Mouse (Mus musculus) embryonic fibroblast, embryonic 13.5 days (primary cell): ENCODE data around the gene Hpd. TPM values are rescaled to one million over a fixed set of nuclear protein-coding genes. Genes with fewer than 3 reads are reported as not detected.
A peak's percentile ranks its signal among the peaks of the same experiment; 100 is the strongest.
"Not testable (repeated sequence)": the region's sequence is repeated elsewhere in the genome, so short reads cannot be mapped to it uniquely, and the experiment has no call there.

Source experiments
- H3K27ac ChIP-seq: 2 replicates; pipeline ENCODE4 v1.5.1; 2012; ENCODE audit warnings: low read length, control low read depth, inconsistent platforms; ENCODE audit not compliant: insufficient read depth
- H3K4me1 ChIP-seq: 2 replicates; pipeline ENCODE4 v1.6.1; 2011; ENCODE audit warnings: low read length; ENCODE audit not compliant: control insufficient read depth, insufficient read depth
- H3K4me3 ChIP-seq: 2 replicates; pipeline ENCODE4 v1.5.1; 2011; ENCODE audit warnings: mild to moderate bottlenecking, control low read depth, low read length; ENCODE audit not compliant: insufficient read depth
- CTCF ChIP-seq: IDR thresholded peaks from 2 replicates; pipeline ENCODE4 v1.5.1; 2011; ENCODE audit warnings: mild to moderate bottlenecking, control low read depth, low read length, moderate library complexity, borderline replicate concordance; ENCODE audit not compliant: insufficient read depth
- POLR2A ChIP-seq: IDR thresholded peaks from 2 replicates; pipeline ENCODE4 v1.6.1; 2011; ENCODE audit warnings: low read depth, mild to moderate bottlenecking, control low read depth, low read length, moderate library complexity
- polyA plus RNA-seq: library from polyadenylated mRNA; stranded (reverse); fragments of >200 nt; gene quantifications from 2 replicates; pipeline ENCODE4 v1.2.4, GENCODE M21; 2011; ENCODE audit warnings: low read depth; ENCODE audit not compliant: missing spikeins, insufficient read length

Gene Hpd
- polyA plus RNA-seq = not detected in 2 replicates

GRCm38 (mm10) chr5:123182651-123183050 is at the start of gene Hpd:
Gene Hpd, minus strand, starts transcription at chr5:123182727.
- Histone ChIP-seq H3K4me3 (no peak within 1 kb of the TSS), H3K4me1 (no peaks in the 10 kb centered on the region), H3K27ac (no peak within 1 kb of the TSS)
- TF ChIP-seq CTCF = no peak
- TF ChIP-seq POLR2A = no peak

DNA sequence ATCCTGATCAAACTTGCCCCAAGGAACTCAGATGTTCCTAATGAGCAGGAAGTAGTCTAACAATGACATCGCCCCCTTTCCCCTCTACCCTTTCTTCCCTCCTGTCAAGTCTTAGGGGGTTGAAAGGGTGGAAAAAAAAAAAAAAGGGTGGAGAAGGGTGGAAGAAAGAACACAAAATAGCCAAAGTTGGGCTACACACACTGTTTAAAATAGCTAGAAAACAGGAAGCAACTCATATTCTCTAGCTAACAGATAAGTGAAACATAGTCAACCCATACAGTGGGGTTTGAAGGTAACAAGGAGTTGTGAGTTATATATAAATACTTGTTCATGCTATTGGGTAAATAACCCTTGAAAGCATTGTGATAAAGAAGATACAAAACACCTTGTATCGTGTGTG is 49.7 kb upstream of the Hpd start:
- Histone ChIP-seq H3K4me1 (no peaks in the 10 kb centered on the region), H3K27ac (no peak overlapping the region), H3K4me3 (no peak overlapping the region)
- TF ChIP-seq CTCF (no peak), POLR2A (no peak)

DNA sequence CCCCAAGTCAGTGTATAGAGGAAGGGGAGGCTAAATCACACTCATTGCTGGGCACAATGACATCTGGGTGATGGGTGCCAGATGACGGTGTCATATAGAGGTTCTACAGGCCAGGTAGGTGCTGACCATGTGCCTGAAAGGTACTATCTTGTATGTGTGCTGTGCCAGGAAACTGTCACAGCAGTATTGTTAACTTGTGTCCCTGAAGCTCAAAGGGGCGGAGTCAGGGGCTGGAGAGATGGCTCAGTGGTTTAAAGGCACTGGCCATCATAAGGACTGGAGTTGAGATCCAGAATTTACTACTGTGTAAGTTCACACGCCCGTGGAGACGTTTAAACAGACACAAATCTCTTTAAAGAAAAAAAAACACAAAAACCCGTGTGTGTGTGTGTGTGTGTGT is 46.8 kb upstream of the Hpd start:
- TF ChIP-seq POLR2A = no peak
- TF ChIP-seq CTCF = no peak
- H3K27ac ChIP-seq = no peak overlapping the region
- no peaks in the 10 kb centered on the region for H3K4me1 ChIP-seq
- no peak overlapping the region for H3K4me3 ChIP-seq

- no peak for TF ChIP-seq POLR2A
- no peak for TF ChIP-seq CTCF
- no peaks in the 10 kb centered on the region for H3K4me1 ChIP-seq
- peak overlapping the region; percentile 93 for H3K4me3 ChIP-seq
- no peak overlapping the region for H3K27ac ChIP-seq
Measured at GRCm38 (mm10) chr5:123228524-123228922, 46.0 kb upstream of the Hpd start.

GRCm38 (mm10) chr5:123227762-123228523 is 45.4 kb upstream of the Hpd start:
- Histone ChIP-seq H3K27ac (no peak overlapping the region), H3K4me3 (peak overlapping the region; percentile 93), H3K4me1 (no peaks in the 10 kb centered on the region)
- TF ChIP-seq CTCF (no peak), POLR2A (peak; percentile 64)

DNA sequence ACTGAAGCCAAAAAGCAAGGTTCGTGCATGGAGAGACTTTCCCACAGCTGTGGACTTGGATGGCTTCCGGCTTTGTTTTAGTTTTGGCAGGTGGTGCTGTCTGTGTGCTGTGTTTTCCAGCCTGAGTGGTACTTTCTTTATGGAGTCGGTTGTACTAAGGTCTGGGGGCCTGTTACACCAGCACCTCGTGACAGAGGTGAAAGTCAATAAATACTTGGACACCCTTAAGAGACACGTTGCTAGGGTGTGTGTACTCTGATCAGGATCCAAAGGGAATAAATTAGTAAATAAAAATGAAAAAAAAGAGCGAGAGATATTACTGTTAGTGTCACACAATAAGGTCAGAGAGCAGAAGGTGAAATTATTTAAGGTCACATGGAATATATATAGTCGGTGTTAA is 44.3 kb upstream of the Hpd start:
- H3K4me1 ChIP-seq = no peaks in the 10 kb centered on the region
- H3K27ac ChIP-seq = no peak overlapping the region
- TF ChIP-seq CTCF (no peak), POLR2A (no peak)
- no peak overlapping the region for H3K4me3 ChIP-seq

- not testable (repeated sequence) for H3K4me1 ChIP-seq, H3K27ac ChIP-seq
Measured at GRCm38 (mm10) chr5:123223861-123224260, 41.3 kb upstream of the Hpd start.

DNA sequence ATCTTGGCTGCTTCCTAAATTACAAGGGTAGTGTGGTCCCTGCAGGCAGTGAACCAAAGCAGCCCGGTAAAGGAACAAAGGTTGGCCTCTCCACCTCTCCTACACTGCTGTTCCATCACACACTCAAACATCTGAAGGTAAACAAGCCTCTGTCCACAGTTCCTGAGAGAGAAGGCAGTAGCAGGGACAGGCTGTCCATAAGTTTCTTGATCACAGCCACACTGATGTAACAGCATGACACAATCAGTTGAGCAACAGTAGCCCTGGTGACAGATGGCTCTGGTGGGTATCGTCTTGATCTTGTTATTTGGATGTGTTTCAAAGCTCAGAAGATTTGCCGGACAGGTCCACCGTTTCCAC is 40.5 kb upstream of the Hpd start:
- Histone ChIP-seq H3K27ac (no peak overlapping the region), H3K4me3 (no peak overlapping the region), H3K4me1 (no peaks in the 10 kb centered on the region)
- TF ChIP-seq POLR2A = no peak
- no peak for TF ChIP-seq CTCF

More at GRCm38 (mm10) chr5:123223861-123224260, 41.3 kb upstream of the Hpd start:
- not testable (repeated sequence) for H3K4me3 ChIP-seq

DNA sequence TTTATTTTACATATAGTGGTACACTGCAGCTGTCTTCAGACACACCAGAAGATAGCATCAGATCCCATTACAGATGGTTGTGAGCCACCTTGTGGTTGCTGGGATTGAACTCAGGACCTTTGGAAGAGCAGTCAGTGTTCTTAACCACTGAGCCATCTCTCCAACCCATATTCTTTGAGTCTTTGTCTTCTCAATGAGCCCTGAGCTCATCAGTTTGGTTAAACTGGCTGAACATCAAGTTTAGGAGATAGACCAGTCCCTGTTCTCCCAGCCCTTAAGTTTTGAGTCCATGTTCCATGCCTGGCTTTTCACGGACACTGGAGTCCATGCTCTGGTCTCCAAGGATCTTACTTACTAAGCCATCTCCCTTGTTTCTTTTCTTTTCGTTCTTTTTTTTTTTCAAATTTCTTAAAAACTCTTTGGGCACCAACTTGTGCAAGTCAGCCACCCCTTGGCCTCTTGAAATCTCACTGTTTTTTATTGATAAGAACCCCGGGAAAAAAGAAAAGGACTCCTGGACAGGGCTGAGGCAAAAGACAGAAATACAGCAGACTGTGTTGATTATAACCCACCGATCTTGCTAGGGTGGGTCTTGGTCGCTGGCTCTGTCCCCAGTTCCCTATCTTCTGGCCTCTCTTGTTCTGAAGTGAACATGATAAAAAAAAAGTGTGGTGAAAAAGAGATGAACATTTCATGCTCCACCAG is 40.0 kb upstream of the Hpd start:
- not testable (repeated sequence) for H3K4me1 ChIP-seq, H3K4me3 ChIP-seq, H3K27ac ChIP-seq

- H3K27ac ChIP-seq, H3K4me3 ChIP-seq, H3K4me1 ChIP-seq: not testable (repeated sequence)
Measured at GRCm38 (mm10) chr5:123203591-123203990, 21.1 kb upstream of the Hpd start.

GRCm38 (mm10) chr5:123202771-123203170 is 20.2 kb upstream of the Hpd start:
- H3K4me1 ChIP-seq, H3K27ac ChIP-seq, H3K4me3 ChIP-seq: not testable (repeated sequence)
